Mouse (Mus musculus) T-cell, adult 66 days (primary cell): ENCODE data around the gene Zfr. TPM values are rescaled to one million over a fixed set of nuclear protein-coding genes. Genes with fewer than 3 reads are reported as not detected.

ENCODE experiments used
- total RNA-seq, 2 experiments: library from RNA; stranded (reverse); gene quantifications; 3 replicates in 1 of 2; 4 replicates in 1 of 2; pipeline ENCODE4 v1.2.4; 2023

Zfr gene
- total RNA-seq = 100 to 1,000 TPM; 124 to 141 TPM

GRCm38 (mm10) chr15:12117242-12118092 is at the start of gene Zfr:
Zfr (plus strand) TSS chr15:12117831.

GRCm38 (mm10) chr15:12204319-12205159 is 86.9 kb downstream of the Zfr start, which contains the start of gene Mtmr12:
Mtmr12 (plus strand) TSS chr15:12205028.

Other genes with a start within 250 kb of the Zfr start
- gene Npr3, start 210.5 kb upstream of the Zfr start, total RNA-seq = not detected
- 100 to 1,000 TPM; 250 to 268 TPM for gene Sub1, start 120.8 kb upstream of the Zfr start, total RNA-seq
- 10 to 100 TPM; 52.6 to 64.8 TPM for gene Mtmr12, start 87.2 kb downstream of the Zfr start, total RNA-seq
- gene Golph3, start 203.6 kb downstream of the Zfr start, total RNA-seq = 100 to 1,000 TPM; 108 to 113 TPM
- 1 to 10 TPM; 1.9 to 2.9 TPM for gene 1810049J17Rik, start 204.1 kb downstream of the Zfr start, total RNA-seq